Mouse (Mus musculus) heart, postnatal 0 days (tissue): ENCODE results near the gene H2-Eb1. TPM values are rescaled to one million over a fixed set of nuclear protein-coding genes. Genes with fewer than 3 reads are reported as not detected.

Source experiments
- ATAC-seq: fragments of 200-750 bp; cut with Nextera tagmentation; 2 replicates; pipeline ENCODE4 v1.8.0; 2017; ENCODE audit warnings: low read depth, moderate number of reproducible peaks, moderate library complexity; ENCODE audit not compliant: insufficient read depth
- DNase-seq: peaks from one replicate; pipeline ENCODE4 v3.0.0-alpha.2; 2016; ENCODE audit warnings: low spot score
- H3K27ac ChIP-seq: fragments of 300-500 bp; sonication (generic); 2 replicates; pipeline ENCODE4 v1.5.1; 2014; ENCODE audit warnings: low read depth, mild to moderate bottlenecking
- H3K27me3 ChIP-seq: fragments of 300-500 bp; sonication (generic); 2 replicates; pipeline ENCODE4 v1.6.1; 2014; ENCODE audit warnings: low read length, mixed read lengths; ENCODE audit not compliant: control insufficient read depth, insufficient read depth
- H3K36me3 ChIP-seq: fragments of 300-500 bp; sonication (generic); replicated peaks from 2 replicates; pipeline ENCODE4 v1.6.1; 2014; ENCODE audit warnings: low read length, mixed read lengths; ENCODE audit not compliant: control insufficient read depth, insufficient read depth
- H3K4me1 ChIP-seq: fragments of 300-500 bp; sonication (generic); 2 replicates; pipeline ENCODE4 v1.6.1; 2014; ENCODE audit warnings: antibody characterized with exemption; ENCODE audit not compliant: control insufficient read depth, insufficient read depth
- H3K4me2 ChIP-seq: fragments of 300-500 bp; sonication (generic); 2 replicates; pipeline ENCODE4 v1.6.1; 2014; ENCODE audit warnings: low read depth, mild to moderate bottlenecking, low read length, moderate library complexity
- H3K4me3 ChIP-seq: fragments of 300-500 bp; sonication (generic); 2 replicates; pipeline ENCODE4 v1.5.1; 2014; ENCODE audit warnings: low read depth, low read length
- H3K9ac ChIP-seq: fragments of 300-500 bp; sonication (generic); replicated peaks from 2 replicates; pipeline ENCODE4 v1.6.1; 2014; ENCODE audit warnings: low read depth, low read length, mixed read lengths
- H3K9me3 ChIP-seq: fragments of 300-500 bp; sonication (generic); replicated peaks from 2 replicates; pipeline ENCODE4 v1.6.1; 2016; ENCODE audit warnings: low read length; ENCODE audit not compliant: control insufficient read depth
- CTCF ChIP-seq: IDR thresholded peaks from 2 replicates; pipeline ENCODE4 v1.5.1; 2016; ENCODE audit warnings: antibody characterized with exemption, control low read depth, low read depth
- EP300 ChIP-seq: IDR thresholded peaks from 2 replicates; pipeline ENCODE4 v1.6.1; 2016; ENCODE audit warnings: antibody characterized with exemption, low read depth
- WGBS: fragments of 180-500 bp; shearing (Covaris S2); extraction: QIAGEN DNeasy Blood & Tissue Kit; methylation state at CpG from one replicate; pipeline ENCODE4 v1.1.7; 2014; 5-methylcytosine and 5-hydroxymethylcytosine counted together
- polyA plus RNA-seq: library from polyadenylated mRNA; unstranded; fragments of >200 nt; fragmentation: Nextera tagmentation; extraction: Ambion mirVana; gene quantifications from 2 replicates; pipeline ENCODE4 v1.2.1, GENCODE M21; 2015
- total RNA-seq: library from RNA; depleted of rRNA; stranded (reverse); fragments of >200 nt; gene quantifications from 2 replicates; pipeline ENCODE4 v1.2.3, GENCODE M21; 2014; ENCODE audit warnings: low replicate concordance

H2-Eb1 gene
- total and polyA plus RNA-seq, 2 experiments from 2014 or later = 4.1 TPM; not detected in 1

GRCm38 (mm10) chr17:34340619-34341402, 35.1 kb downstream of the H2-Eb1 start:
- H3K9ac ChIP-seq = no peak overlapping the region
- H3K4me2 ChIP-seq = no peak overlapping the region
- WGBS = 49% methylated on average over 3 of the region's 3 CpGs
- no peak for TF ChIP-seq CTCF
- no peak for TF ChIP-seq EP300
- no peaks in the 10 kb centered on the region for H3K36me3 ChIP-seq
- no peaks in the 10 kb centered on the region for H3K4me1 ChIP-seq
- no peaks in the 10 kb centered on the region for H3K9me3 ChIP-seq
- no peaks in the 10 kb centered on the region for H3K27me3 ChIP-seq
- H3K27ac ChIP-seq = no peak overlapping the region
- H3K4me3 ChIP-seq = no peak overlapping the region
- ATAC-seq (no peak), DNase-seq (no peak)

DNA sequence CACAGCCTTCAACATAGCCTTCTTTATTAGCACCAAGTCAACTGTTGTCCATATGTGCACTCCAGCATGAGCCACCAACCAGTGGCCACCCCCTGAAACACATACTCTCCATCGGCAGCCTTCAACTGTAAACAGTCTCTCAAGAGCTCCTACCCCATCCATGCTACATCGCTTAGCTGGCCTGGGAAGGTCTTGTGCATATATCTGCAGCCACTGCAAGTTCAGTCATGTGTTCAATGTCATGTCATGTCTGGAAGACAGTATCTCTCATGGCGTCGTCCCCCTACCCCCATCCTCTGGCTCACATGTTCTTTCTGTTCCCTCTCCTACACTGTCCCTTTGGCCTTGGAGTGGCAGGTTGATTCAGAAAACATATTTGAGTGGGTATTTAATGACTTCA, 39.2 kb downstream of the H2-Eb1 start:
- TF ChIP-seq CTCF = no peak
- no peak for TF ChIP-seq EP300
- no peak for ATAC-seq
- Histone ChIP-seq H3K9ac (no peak overlapping the region), H3K4me2 (no peak overlapping the region), H3K36me3 (no peaks in the 10 kb centered on the region), H3K27ac (no peak overlapping the region), H3K4me1 (no peaks in the 10 kb centered on the region), H3K27me3 (no peaks in the 10 kb centered on the region), H3K4me3 (no peak overlapping the region), H3K9me3 (no peaks in the 10 kb centered on the region)
- DNase-seq = no peak
- 74% methylated on average over 4 of the region's 4 CpGs for WGBS

DNA sequence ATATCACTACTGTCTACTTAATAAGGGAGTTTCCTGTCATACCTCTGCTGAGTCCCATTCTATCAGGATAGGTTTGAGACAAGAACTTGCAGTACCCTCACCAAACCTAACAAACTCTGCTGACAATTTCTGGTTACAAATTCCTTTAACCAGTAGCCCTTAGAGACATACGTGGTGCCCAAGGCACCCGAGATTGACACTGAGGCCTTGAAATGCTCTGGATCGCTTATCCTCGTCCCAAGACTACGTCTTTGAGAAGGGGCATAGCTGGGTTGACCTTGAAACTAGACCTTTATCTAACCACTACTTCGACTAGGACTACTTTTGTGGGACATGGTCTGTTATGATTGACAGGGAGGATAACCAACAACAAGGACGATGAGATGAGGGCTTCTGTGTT, 39.8 kb downstream of the H2-Eb1 start:
- 76% methylated on average over 7 of the region's 7 CpGs for WGBS
- Histone ChIP-seq H3K27ac (no peak overlapping the region), H3K4me1 (no peaks in the 10 kb centered on the region), H3K36me3 (no peaks in the 10 kb centered on the region), H3K27me3 (peaks cover 2% of the 10 kb centered on the region; the same call in 1 of the 2 replicates), H3K4me3 (no peak overlapping the region), H3K9ac (no peak overlapping the region), H3K9me3 (no peaks in the 10 kb centered on the region), H3K4me2 (no peak overlapping the region)
- ATAC-seq (no peak), DNase-seq (no peak)
- no peak for TF ChIP-seq CTCF
- no peak for TF ChIP-seq EP300

- Histone ChIP-seq H3K4me3 (no peak overlapping the region), H3K27me3 (peaks cover 5% of the 10 kb centered on the region; the same call in 1 of the 2 replicates), H3K9ac (no peak overlapping the region), H3K4me2 (no peak overlapping the region), H3K9me3 (no peaks in the 10 kb centered on the region), H3K36me3 (no peaks in the 10 kb centered on the region), H3K4me1 (no peaks in the 10 kb centered on the region), H3K27ac (no peak overlapping the region)
- 61% methylated on average over 3 of the region's 3 CpGs for WGBS
- ATAC-seq (no peak), DNase-seq (no peak)
- TF ChIP-seq EP300 (no peak), CTCF (no peak)
Measured at GRCm38 (mm10) chr17:34346041-34346440, 40.4 kb downstream of the H2-Eb1 start.

DNA sequence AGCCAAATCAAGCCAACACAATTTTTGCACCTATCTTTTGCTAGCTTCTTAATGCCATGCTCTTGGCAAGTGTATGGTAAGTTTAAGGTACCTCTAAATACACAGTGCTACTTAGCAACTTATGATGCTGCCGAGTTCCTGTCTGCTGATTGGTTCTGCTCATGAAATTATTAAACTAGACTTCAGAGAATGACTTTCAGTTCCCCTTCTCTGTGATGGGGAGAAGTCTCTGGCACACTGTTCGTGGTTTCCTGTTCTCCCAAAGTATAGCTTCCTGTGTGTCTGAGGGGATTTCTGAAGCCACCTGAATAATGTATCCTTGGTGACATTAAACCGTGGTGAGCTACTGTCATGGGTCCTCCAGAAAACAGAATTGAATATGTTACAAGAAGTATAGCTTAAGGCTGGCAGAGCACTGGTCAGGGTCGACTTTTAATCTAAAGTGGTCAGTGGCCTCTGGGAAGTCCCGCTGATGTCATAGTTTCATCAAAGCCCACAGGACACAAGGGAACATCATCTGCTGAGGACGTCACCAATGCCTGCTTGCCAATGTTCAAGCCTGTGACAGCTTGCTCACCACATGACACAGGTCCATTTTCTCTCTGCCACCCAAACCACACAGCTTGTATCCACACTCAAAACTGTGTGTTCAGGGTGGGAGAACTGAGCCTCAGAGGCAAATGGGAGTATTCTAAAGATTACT, 42.1 kb downstream of the H2-Eb1 start:
- no peak for ATAC-seq
- no peak overlapping the region for H3K27ac ChIP-seq
- H3K9me3 ChIP-seq = no peaks in the 10 kb centered on the region
- H3K4me3 ChIP-seq = no peak overlapping the region
- no peak for DNase-seq
- WGBS = 49% methylated on average over 6 of the region's 6 CpGs
- H3K4me1 ChIP-seq = no peaks in the 10 kb centered on the region
- no peaks in the 10 kb centered on the region for H3K36me3 ChIP-seq
- peaks cover 5% of the 10 kb centered on the region; the same call in 1 of the 2 replicates for H3K27me3 ChIP-seq
- H3K4me2 ChIP-seq = no peak overlapping the region
- H3K9ac ChIP-seq = no peak overlapping the region
- TF ChIP-seq EP300 (no peak), CTCF (no peak)
